Mouse (Mus musculus): Measurements from ENCODE around the gene Ets1.

- TF ChIP-seq CTCF (conservative IDR thresholded peaks at IDR 0.05 in 1 of 2, IDR thresholded peaks at IDR 0.05 in 1 of 2; ENCODE audit: low read depth in 2 of 2, low read length in 2 of 2) (no peak), NELFE (IDR thresholded peaks at IDR 0.05; ENCODE audit: low read depth, low read length) (no peak), MAX (IDR thresholded peaks at IDR 0.05; ENCODE audit: low read length) (no peak), ZMIZ1 (IDR thresholded peaks at IDR 0.05; ENCODE audit: low read depth, low read length) (no peak), POLR2A (IDR thresholded peaks at IDR 0.05; ENCODE audit: low read depth, low read length) (no peak), SIN3A (IDR thresholded peaks at IDR 0.05; ENCODE audit: low read length) (no peak), POLR2AphosphoS2 (IDR thresholded peaks at IDR 0.05; ENCODE audit: low read depth, low read length) (no peak), MYC (IDR thresholded peaks at IDR 0.05; ENCODE audit: low read depth, low read length) (no peak), ZC3H11A (IDR thresholded peaks at IDR 0.05; ENCODE audit: low read depth, low read length) (no peak), MAFK (IDR thresholded peaks at IDR 0.05; ENCODE audit: insufficient replicate concordance, low read length) (no peak), ETS1 (conservative IDR thresholded peaks at IDR 0.05; ENCODE audit: low read depth, low read length) (no peak), RAD21 (IDR thresholded peaks at IDR 0.05; ENCODE audit: low read depth, low read length) (no peak), MEF2A (IDR thresholded peaks at IDR 0.05; ENCODE audit: borderline replicate concordance, low read depth, low read length) (no peak)
These were observed 71.4 kb downstream of the Ets1 start for GRCm38 (mm10) chr9:32707436-32707835.

Measured in CH12.LX (cell line).